Mouse (Mus musculus) frontal cortex, adult 2 months (tissue): Measurements from ENCODE around the gene Tmem140. TPM values are rescaled to one million over a fixed set of nuclear protein-coding genes. Genes with fewer than 3 reads are reported as not detected.

Source experiments
- DNase-seq, 2 experiments: peaks; one replicate each; pipeline ENCODE4 v3.0.0; 2022; ENCODE audit warnings: low spot score in 1 of 2; ENCODE audit errors: extremely low spot score in 1 of 2
- polyA plus RNA-seq: library from polyadenylated mRNA; depleted of rRNA; stranded (reverse); fragments of >200 nt; gene quantifications from 2 replicates; pipeline ENCODE4 v1.2.3, GENCODE M21; 2012; rRNA removed

The Tmem140 gene
- 1.9 and 2.1 TPM in 2 replicates for polyA plus RNA-seq

- no peak for DNase-seq
Observed at GRCm38 (mm10) chr6:34862791-34863403, at the start of gene Tmem140. Gene Tmem140, plus strand, starts transcription at chr6:34863146.

GRCm38 (mm10) chr6:34824406-34824805 lies 38.5 kb upstream of the Tmem140 start:
- peak in 1 of 2 experiments; percentile 48 for DNase-seq

- DNase-seq = peak; percentile 49 to 66
Observed at GRCm38 (mm10) chr6:34832352-34832751, 30.6 kb upstream of the Tmem140 start.

GRCm38 (mm10) chr6:34861546-34862053 lies 1.3 kb upstream of the Tmem140 start:
- no peak for DNase-seq

GRCm38 (mm10) chr6:34862381-34862780 lies 565 bp upstream of the Tmem140 start:
- DNase-seq = no peak

GRCm38 (mm10) chr6:34863786-34864514 lies 1.0 kb downstream of the Tmem140 start:
- no peak for DNase-seq

- DNase-seq = no peak
Observed at GRCm38 (mm10) chr6:34865213-34865612, 2.3 kb downstream of the Tmem140 start.

GRCm38 (mm10) chr6:34865711-34866593 lies 3.0 kb downstream of the Tmem140 start:
- DNase-seq = no peak

- DNase-seq = no peak
Observed at GRCm38 (mm10) chr6:34866786-34867185, 3.8 kb downstream of the Tmem140 start.

- DNase-seq = no peak
Observed at GRCm38 (mm10) chr6:34867301-34867994, 4.5 kb downstream of the Tmem140 start.

GRCm38 (mm10) chr6:34867995-34868350 lies 5.0 kb downstream of the Tmem140 start:
- no peak for DNase-seq

GRCm38 (mm10) chr6:34868507-34869217 lies 5.7 kb downstream of the Tmem140 start:
- DNase-seq = no peak

- DNase-seq = no peak
Observed at GRCm38 (mm10) chr6:34869225-34869915, 6.4 kb downstream of the Tmem140 start.

- no peak for DNase-seq
Observed at GRCm38 (mm10) chr6:34870136-34870535, 7.2 kb downstream of the Tmem140 start.

- DNase-seq = no peak
Observed at GRCm38 (mm10) chr6:34870724-34871123, 7.8 kb downstream of the Tmem140 start.

- DNase-seq = no peak
Observed at GRCm38 (mm10) chr6:34871929-34872328, 9.0 kb downstream of the Tmem140 start.

GRCm38 (mm10) chr6:34872871-34873270 lies 9.9 kb downstream of the Tmem140 start:
- DNase-seq = no peak

GRCm38 (mm10) chr6:34874101-34874921 lies 11.4 kb downstream of the Tmem140 start:
- no peak for DNase-seq
